Mouse (Mus musculus) lung, adult 2 months (tissue): Measurements from ENCODE around the gene Olfr815. TPM values are rescaled to one million over a fixed set of nuclear protein-coding genes. Genes with fewer than 3 reads are reported as not detected.
"Not testable (repeated sequence)": the region's sequence is repeated elsewhere in the genome, so short reads cannot be mapped to it uniquely, and the experiment has no call there.

Experiments used
- DNase-seq: peaks from one replicate; pipeline ENCODE4 v3.0.0; 2022
- H3K4me1 ChIP-seq: fragments of 200-500 bp; 2 replicates; pipeline ENCODE4 v1.6.1; 2011; ENCODE audit warnings: low read length; ENCODE audit not compliant: control insufficient read depth, insufficient read depth
- H3K4me3 ChIP-seq: fragments of 200-500 bp; replicated peaks from 2 replicates; pipeline ENCODE3; 2011; ENCODE audit warnings: low read depth, mild to moderate bottlenecking, control low read depth, low read length; ENCODE audit errors: extremely low read depth
- CTCF ChIP-seq: fragments of 200-500 bp; IDR thresholded peaks from 2 replicates; pipeline ENCODE4 v1.5.1; 2011; ENCODE audit warnings: mild to moderate bottlenecking, low read length, control low read depth; ENCODE audit not compliant: insufficient read depth
- POLR2A ChIP-seq: fragments of 200-500 bp; IDR thresholded peaks from 2 replicates; pipeline ENCODE4 v1.6.1; 2011; ENCODE audit warnings: low read depth, mild to moderate bottlenecking, control low read depth, low read length, borderline replicate concordance; ENCODE audit errors: extremely low read depth
- WGBS: fragments of 180-500 bp; shearing (Covaris S2); methylation state at CpG from one replicate; pipeline ENCODE4 v1.1.7; 2018; 5-methylcytosine and 5-hydroxymethylcytosine counted together
- polyA plus RNA-seq: library from polyadenylated mRNA; depleted of rRNA; stranded (reverse); fragments of >200 nt; gene quantifications from 2 replicates; pipeline ENCODE4 v1.2.3, GENCODE M21; 2012; rRNA removed

The Olfr815 gene
- not detected in 2 replicates for polyA plus RNA-seq

GRCm38 (mm10) chr10:129905767-129906166 lies at the start of gene Olfr815:
Olfr815 (minus strand) TSS chr10:129905867.
- H3K4me3 ChIP-seq, DNase-seq, H3K4me1 ChIP-seq: not testable (repeated sequence)
- WGBS: 42% methylated on average over 1 of the region's 1 CpGs

GRCm38 (mm10) chr10:129949000-129949399 lies 43.3 kb upstream of the Olfr815 start, which contains the start of gene Olfr818:
Olfr818 (minus strand) TSS chr10:129949100.
- WGBS: 90% methylated on average over 2 of the region's 2 CpGs
- Histone ChIP-seq H3K4me3 (no peak within 1 kb of the TSS), H3K4me1 (no peaks in the 10 kb centered on the region)
- no peak for DNase-seq
- TF ChIP-seq POLR2A: no peak
- TF ChIP-seq CTCF: no peak

GRCm38 (mm10) chr10:129915497-129915896 lies 9.8 kb upstream of the Olfr815 start, which contains the start of gene Olfr816:
Olfr816 (minus strand) TSS chr10:129915597.
- WGBS: 40% methylated on average over 1 of the region's 1 CpGs
- DNase-seq: no peak
- Histone ChIP-seq H3K4me1 (no peaks in the 10 kb centered on the region), H3K4me3 (no peak within 1 kb of the TSS)
- TF ChIP-seq CTCF: no peak
- no peak for TF ChIP-seq POLR2A

GRCm38 (mm10) chr10:129885934-129886333 lies 19.7 kb downstream of the Olfr815 start:
- TF ChIP-seq POLR2A (no peak), CTCF (no peak)
- Histone ChIP-seq H3K4me1 (no peaks in the 10 kb centered on the region), H3K4me3 (no peak overlapping the region)
- no peak for DNase-seq
- 85% methylated on average over 7 of the region's 7 CpGs for WGBS

GRCm38 (mm10) chr10:129885496-129885895 lies 20.2 kb downstream of the Olfr815 start:
- H3K4me1 ChIP-seq, DNase-seq, H3K4me3 ChIP-seq: not testable (repeated sequence)
- WGBS: 71% methylated on average over 6 of the region's 6 CpGs

- 11% methylated on average over 1 of the region's 1 CpGs for WGBS
- H3K4me3 ChIP-seq, H3K4me1 ChIP-seq, DNase-seq: not testable (repeated sequence)
Observed at GRCm38 (mm10) chr10:129879751-129880150, 25.9 kb downstream of the Olfr815 start, which contains the start of gene Olfr814. Olfr814 (minus strand) TSS chr10:129879851.

GRCm38 (mm10) chr10:129855067-129855466 lies 50.6 kb downstream of the Olfr815 start, which contains the start of gene Olfr813:
Olfr813 (plus strand) TSS chr10:129855367.
- no peak for DNase-seq
- no peak within 1 kb of the TSS for H3K4me3 ChIP-seq
- TF ChIP-seq CTCF: no peak
- no peak for TF ChIP-seq POLR2A
- no peaks in the 10 kb centered on the region for H3K4me1 ChIP-seq

Other genes with a start within 250 kb of the Olfr815 start
- not detected in 2 replicates for gene Olfr800, start 248.2 kb downstream of the Olfr815 start, polyA plus RNA-seq
- not detected in 2 replicates for gene Olfr801, start 232.0 kb downstream of the Olfr815 start, polyA plus RNA-seq
- gene Olfr802, start 217.7 kb downstream of the Olfr815 start, polyA plus RNA-seq: not detected in 2 replicates
- gene Olfr803, start 211.6 kb downstream of the Olfr815 start, polyA plus RNA-seq: not detected in 2 replicates
- not detected in 2 replicates for gene Olfr804, start 202.7 kb downstream of the Olfr815 start, polyA plus RNA-seq
- not detected in 2 replicates for gene Olfr805, start 176.5 kb downstream of the Olfr815 start, polyA plus RNA-seq
- not detected in 2 replicates for gene Olfr806, start 163.9 kb downstream of the Olfr815 start, polyA plus RNA-seq
- gene Olfr807, start 148.1 kb downstream of the Olfr815 start, polyA plus RNA-seq: not detected in 2 replicates
- gene Olfr808, start 140.4 kb downstream of the Olfr815 start, polyA plus RNA-seq: not detected in 2 replicates
- gene Olfr809, start 131.2 kb downstream of the Olfr815 start, polyA plus RNA-seq: not detected in 2 replicates
- gene Olfr810, start 111.0 kb downstream of the Olfr815 start, polyA plus RNA-seq: not detected in 2 replicates
- not detected in 2 replicates for gene Olfr811, start 101.5 kb downstream of the Olfr815 start, polyA plus RNA-seq
- not detected in 2 replicates for gene Olfr812, start 59.8 kb downstream of the Olfr815 start, polyA plus RNA-seq
- not detected in 2 replicates for gene Olfr813, start 50.5 kb downstream of the Olfr815 start, polyA plus RNA-seq
- not detected in 2 replicates for gene Olfr814, start 26.0 kb downstream of the Olfr815 start, polyA plus RNA-seq
- gene Olfr816, start 9.7 kb upstream of the Olfr815 start, polyA plus RNA-seq: not detected in 2 replicates
- gene Olfr818, start 43.2 kb upstream of the Olfr815 start, polyA plus RNA-seq: not detected in 2 replicates
- gene Olfr819, start 61.4 kb upstream of the Olfr815 start, polyA plus RNA-seq: not detected in 2 replicates
- gene Olfr247, start 70.3 kb upstream of the Olfr815 start, polyA plus RNA-seq: not detected in 2 replicates
- not detected in 2 replicates for gene Gm10310, start 79.2 kb upstream of the Olfr815 start, polyA plus RNA-seq
- gene Olfr820, start 106.8 kb upstream of the Olfr815 start, polyA plus RNA-seq: not detected in 2 replicates
- gene Olfr821, start 124.5 kb upstream of the Olfr815 start, polyA plus RNA-seq: not detected in 2 replicates
- not detected in 2 replicates for gene Olfr822, start 165.3 kb upstream of the Olfr815 start, polyA plus RNA-seq
- not detected in 2 replicates for gene Olfr823, start 209.5 kb upstream of the Olfr815 start, polyA plus RNA-seq
- not detected in 2 replicates for gene Olfr824, start 224.1 kb upstream of the Olfr815 start, polyA plus RNA-seq